Mouse (Mus musculus): ENCODE data around the gene Gabra3. TPM values are rescaled to one million over a fixed set of nuclear protein-coding genes. Genes with fewer than 3 reads are reported as not detected.

Gene Gabra3
- polyA plus RNA-seq (2014; fragmentation: Nextera tagmentation; extraction: Ambion mirVana), result 2.1 and 2.6 TPM in 2 replicates

GRCm38 (mm10) chrX:72656230-72656898, at the start of gene Gabra3:
Gene Gabra3 (minus strand): TSS chrX:72656848.
- Histone ChIP-seq H3K36me3 (replicated peaks; ENCODE audit: control insufficient read depth, insufficient read depth, low read depth, low read length) (no peaks in the 10 kb centered on the region), H3K4me1 (ENCODE audit: control insufficient read depth, insufficient read depth, low read length) (no peaks in the 10 kb centered on the region), H3K4me2 (ENCODE audit: low read depth, low read length) (peak within 1 kb of the TSS; percentile 49), H3K27ac (replicated peaks; ENCODE audit: low read depth, low read length) (0 out of 2 replicates have a peak within 1 kb of the TSS, but pooled peaks have one; percentile 28), H3K9ac (replicated peaks; ENCODE audit: low read length) (peak within 1 kb of the TSS; percentile 10; the same call in 1 of the 2 replicates), H3K9me3 (replicated peaks; ENCODE audit: control insufficient read depth, low read length) (no peaks in the 10 kb centered on the region), H3K4me3 (ENCODE audit: low read depth, low read length) (peak within 1 kb of the TSS; percentile 30), H3K27me3 (ENCODE audit: control insufficient read depth, insufficient read depth, low read length) (no peaks in the 10 kb centered on the region)
- peak; percentile 51 for DNase-seq (ENCODE audit: low spot score)
- WGBS, result 6% methylated on average over 4 of the region's 4 CpGs
- no peak for ATAC-seq (replicated peaks; ENCODE audit: insufficient number of reproducible peaks, low FRiP score, low TSS enrichment, low read depth)

GRCm38 (mm10) chrX:72655789-72656188, 859 bp downstream of the Gabra3 start:
- WGBS, result 14% methylated on average over 10 of the region's 11 CpGs
- 0 out of 2 replicates have a peak overlapping the region, but pooled peaks have one; percentile 28 for H3K27ac ChIP-seq (replicated peaks; ENCODE audit: low read depth, low read length)
- ATAC-seq (replicated peaks; ENCODE audit: insufficient number of reproducible peaks, low FRiP score, low TSS enrichment, low read depth) (peak; percentile 86), DNase-seq (ENCODE audit: low spot score) (peak; percentile 4)
- no peaks in the 10 kb centered on the region for H3K4me1 ChIP-seq (ENCODE audit: control insufficient read depth, insufficient read depth, low read length)
- H3K9ac ChIP-seq (replicated peaks; ENCODE audit: low read length), result peak overlapping the region; percentile 10; the same call in 1 of the 2 replicates
- H3K27me3 ChIP-seq (ENCODE audit: control insufficient read depth, insufficient read depth, low read length), result no peaks in the 10 kb centered on the region
- peak overlapping the region; percentile 49 for H3K4me2 ChIP-seq (ENCODE audit: low read depth, low read length)
- H3K9me3 ChIP-seq (replicated peaks; ENCODE audit: control insufficient read depth, low read length), result no peaks in the 10 kb centered on the region
- no peaks in the 10 kb centered on the region for H3K36me3 ChIP-seq (replicated peaks; ENCODE audit: control insufficient read depth, insufficient read depth, low read depth, low read length)
- peak overlapping the region; percentile 30 for H3K4me3 ChIP-seq (ENCODE audit: low read depth, low read length)

GRCm38 (mm10) chrX:72655381-72655780, 1.3 kb downstream of the Gabra3 start:
- Histone ChIP-seq H3K4me3 (ENCODE audit: low read depth, low read length) (peak overlapping the region; percentile 30), H3K4me1 (ENCODE audit: control insufficient read depth, insufficient read depth, low read length) (no peaks in the 10 kb centered on the region), H3K27ac (replicated peaks; ENCODE audit: low read depth, low read length) (no peak overlapping the region), H3K36me3 (replicated peaks; ENCODE audit: control insufficient read depth, insufficient read depth, low read depth, low read length) (no peaks in the 10 kb centered on the region), H3K9ac (replicated peaks; ENCODE audit: low read length) (peak overlapping the region; percentile 10; the same call in 1 of the 2 replicates), H3K27me3 (ENCODE audit: control insufficient read depth, insufficient read depth, low read length) (no peaks in the 10 kb centered on the region), H3K9me3 (replicated peaks; ENCODE audit: control insufficient read depth, low read length) (no peaks in the 10 kb centered on the region), H3K4me2 (ENCODE audit: low read depth, low read length) (peak overlapping the region; percentile 49)
- DNase-seq (ENCODE audit: low spot score) (peak; percentile 3), ATAC-seq (replicated peaks; ENCODE audit: insufficient number of reproducible peaks, low FRiP score, low TSS enrichment, low read depth) (peak; percentile 59)
- WGBS, result 2% methylated on average over 5 of the region's 5 CpGs

- Histone ChIP-seq H3K27me3 (ENCODE audit: control insufficient read depth, insufficient read depth, low read length) (no peaks in the 10 kb centered on the region), H3K4me1 (ENCODE audit: control insufficient read depth, insufficient read depth, low read length) (no peaks in the 10 kb centered on the region)
- WGBS, result 79% methylated on average over 3 of the region's 3 CpGs
These were observed 6.0 kb downstream of the Gabra3 start for GRCm38 (mm10) chrX:72650688-72651087.

GRCm38 (mm10) chrX:72644691-72645090, 12.0 kb downstream of the Gabra3 start:
- Histone ChIP-seq H3K4me3 (ENCODE audit: low read depth, low read length) (no peak overlapping the region), H3K4me2 (ENCODE audit: low read depth, low read length) (no peak overlapping the region), H3K4me1 (ENCODE audit: control insufficient read depth, insufficient read depth, low read length) (no peaks in the 10 kb centered on the region), H3K27ac (replicated peaks; ENCODE audit: low read depth, low read length) (no peak overlapping the region), H3K9me3 (replicated peaks; ENCODE audit: control insufficient read depth, low read length) (no peaks in the 10 kb centered on the region), H3K27me3 (ENCODE audit: control insufficient read depth, insufficient read depth, low read length) (no peaks in the 10 kb centered on the region), H3K9ac (replicated peaks; ENCODE audit: low read length) (no peak overlapping the region), H3K36me3 (replicated peaks; ENCODE audit: control insufficient read depth, insufficient read depth, low read depth, low read length) (no peaks in the 10 kb centered on the region)
- ATAC-seq (replicated peaks; ENCODE audit: insufficient number of reproducible peaks, low FRiP score, low TSS enrichment, low read depth) (no peak), DNase-seq (ENCODE audit: low spot score) (peak; percentile 19)
- 45% methylated on average over 2 of the region's 2 CpGs for WGBS

More at GRCm38 (mm10) chrX:72650688-72651087, 6.0 kb downstream of the Gabra3 start:
- no peaks in the 10 kb centered on the region for H3K9me3 ChIP-seq (replicated peaks; ENCODE audit: control insufficient read depth, low read length)
- H3K27ac ChIP-seq (replicated peaks; ENCODE audit: low read depth, low read length), result no peak overlapping the region
- ATAC-seq (replicated peaks; ENCODE audit: insufficient number of reproducible peaks, low FRiP score, low TSS enrichment, low read depth) (no peak), DNase-seq (ENCODE audit: low spot score) (no peak)
- H3K9ac ChIP-seq (replicated peaks; ENCODE audit: low read length), result no peak overlapping the region
- H3K4me3 ChIP-seq (ENCODE audit: low read depth, low read length), result no peak overlapping the region
- H3K4me2 ChIP-seq (ENCODE audit: low read depth, low read length), result no peak overlapping the region
- no peaks in the 10 kb centered on the region for H3K36me3 ChIP-seq (replicated peaks; ENCODE audit: control insufficient read depth, insufficient read depth, low read depth, low read length)

- H3K4me3 ChIP-seq (ENCODE audit: low read depth, low read length), result no peak overlapping the region
- H3K4me1 ChIP-seq (ENCODE audit: control insufficient read depth, insufficient read depth, low read length), result no peaks in the 10 kb centered on the region
- no peak overlapping the region for H3K9ac ChIP-seq (replicated peaks; ENCODE audit: low read length)
- H3K27me3 ChIP-seq (ENCODE audit: control insufficient read depth, insufficient read depth, low read length), result no peaks in the 10 kb centered on the region
- no peak for ATAC-seq (replicated peaks; ENCODE audit: insufficient number of reproducible peaks, low FRiP score, low TSS enrichment, low read depth)
- H3K9me3 ChIP-seq (replicated peaks; ENCODE audit: control insufficient read depth, low read length), result no peaks in the 10 kb centered on the region
- 84% methylated on average over 5 of the region's 5 CpGs for WGBS
- no peaks in the 10 kb centered on the region for H3K36me3 ChIP-seq (replicated peaks; ENCODE audit: control insufficient read depth, insufficient read depth, low read depth, low read length)
- H3K4me2 ChIP-seq (ENCODE audit: low read depth, low read length), result no peak overlapping the region
- H3K27ac ChIP-seq (replicated peaks; ENCODE audit: low read depth, low read length), result no peak overlapping the region
- no peak for DNase-seq (ENCODE audit: low spot score)
These were observed 159.4 kb downstream of the Gabra3 start for GRCm38 (mm10) chrX:72497284-72497683.

- DNase-seq (ENCODE audit: low spot score) (no peak), ATAC-seq (replicated peaks; ENCODE audit: insufficient number of reproducible peaks, low FRiP score, low TSS enrichment, low read depth) (no peak)
- Histone ChIP-seq H3K36me3 (replicated peaks; ENCODE audit: control insufficient read depth, insufficient read depth, low read depth, low read length) (no peaks in the 10 kb centered on the region), H3K4me2 (ENCODE audit: low read depth, low read length) (no peak overlapping the region), H3K9me3 (replicated peaks; ENCODE audit: control insufficient read depth, low read length) (no peaks in the 10 kb centered on the region), H3K4me3 (ENCODE audit: low read depth, low read length) (no peak overlapping the region), H3K27me3 (ENCODE audit: control insufficient read depth, insufficient read depth, low read length) (no peaks in the 10 kb centered on the region), H3K27ac (replicated peaks; ENCODE audit: low read depth, low read length) (no peak overlapping the region), H3K4me1 (ENCODE audit: control insufficient read depth, insufficient read depth, low read length) (no peaks in the 10 kb centered on the region), H3K9ac (replicated peaks; ENCODE audit: low read length) (no peak overlapping the region)
- 97% methylated on average over 2 of the region's 2 CpGs for WGBS
These were observed 166.8 kb downstream of the Gabra3 start for GRCm38 (mm10) chrX:72489806-72490205.

GRCm38 (mm10) chrX:72386758-72387157, 269.9 kb downstream of the Gabra3 start, which contains the start of gene Magea10:
Gene Magea10 (minus strand): TSS chrX:72386858.
- no peak within 1 kb of the TSS for H3K4me3 ChIP-seq (ENCODE audit: low read depth, low read length)
- H3K9ac ChIP-seq (replicated peaks; ENCODE audit: low read length), result no peak within 1 kb of the TSS
- H3K4me2 ChIP-seq (ENCODE audit: low read depth, low read length), result no peak within 1 kb of the TSS
- no peak for ATAC-seq (replicated peaks; ENCODE audit: insufficient number of reproducible peaks, low FRiP score, low TSS enrichment, low read depth)
- DNase-seq (ENCODE audit: low spot score), result no peak
- no peaks in the 10 kb centered on the region for H3K4me1 ChIP-seq (ENCODE audit: control insufficient read depth, insufficient read depth, low read length)
- H3K27ac ChIP-seq (replicated peaks; ENCODE audit: low read depth, low read length), result no peak within 1 kb of the TSS
- 89% methylated on average over 6 of the region's 6 CpGs for WGBS
- H3K27me3 ChIP-seq (ENCODE audit: control insufficient read depth, insufficient read depth, low read length), result no peaks in the 10 kb centered on the region
- H3K9me3 ChIP-seq (replicated peaks; ENCODE audit: control insufficient read depth, low read length), result no peaks in the 10 kb centered on the region
- H3K36me3 ChIP-seq (replicated peaks; ENCODE audit: control insufficient read depth, insufficient read depth, low read depth, low read length), result no peaks in the 10 kb centered on the region

Measured in embryonic facial prominence, embryonic 11.5 days (tissue).